Mouse (Mus musculus): ENCODE measurements at regions not wholly inside any gene's neighbourhood (a gene's known extent, or its start where the extent isn't known, plus 50 kb on each side); places are given as distances from the start of the nearest gene placed in this dataset.

DNA sequence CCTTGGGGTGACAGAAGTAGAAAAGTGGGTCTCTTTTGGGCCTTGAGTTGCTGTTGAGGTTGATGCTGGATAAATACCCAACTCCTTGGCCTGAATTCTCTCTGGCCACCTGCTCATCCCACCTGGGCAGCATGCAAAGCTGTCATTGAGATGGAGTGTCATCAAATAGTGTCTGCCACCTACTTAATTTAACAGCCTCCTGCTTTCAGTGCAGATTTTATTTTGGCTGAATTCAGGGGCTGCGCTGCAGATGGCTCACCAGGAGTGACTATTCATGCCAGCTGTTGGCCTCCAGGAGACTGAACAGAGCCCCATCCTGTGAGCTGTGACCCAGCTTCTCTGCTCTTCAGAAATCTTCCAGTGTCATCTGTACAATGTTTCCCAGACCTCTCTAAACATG is 206.7 kb upstream of the Eci2 start:
- TF ChIP-seq CTCF (conservative IDR thresholded peaks at IDR 0.05; ENCODE audit: low read length) (no peak), NANOG (IDR thresholded peaks at IDR 0.05; ENCODE audit: borderline replicate concordance, low read length) (no peak)
